Mouse (Mus musculus): ENCODE results near the gene Pdxp.
A peak's percentile ranks its signal among the peaks of the same experiment; 100 is the strongest.

The Pdxp gene

DNA sequence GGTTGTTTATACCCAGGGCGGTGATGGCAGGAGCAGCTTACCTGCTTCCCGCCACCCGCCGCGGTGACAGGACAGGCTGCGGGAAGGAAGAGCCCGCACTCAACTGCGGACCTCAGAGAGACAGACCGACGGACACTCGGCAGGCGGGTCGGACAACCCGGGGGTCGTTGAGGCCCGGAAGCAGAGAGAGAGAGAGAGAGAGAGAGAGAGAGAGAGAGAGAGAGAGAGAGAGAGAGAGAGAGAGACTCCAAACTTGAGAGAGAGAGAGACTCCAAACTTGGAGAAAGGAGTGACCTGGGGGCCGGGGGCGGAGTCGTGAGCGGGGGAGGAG is 14.3 kb upstream of the Pdxp start, which contains the start of gene Gm49510:
Gene Gm49510, plus strand, starts transcription at position 259 of the 331 bp plus-strand sequence.
- DNase-seq (ENCODE audit: low read depth, low spot score): no peak

DNA sequence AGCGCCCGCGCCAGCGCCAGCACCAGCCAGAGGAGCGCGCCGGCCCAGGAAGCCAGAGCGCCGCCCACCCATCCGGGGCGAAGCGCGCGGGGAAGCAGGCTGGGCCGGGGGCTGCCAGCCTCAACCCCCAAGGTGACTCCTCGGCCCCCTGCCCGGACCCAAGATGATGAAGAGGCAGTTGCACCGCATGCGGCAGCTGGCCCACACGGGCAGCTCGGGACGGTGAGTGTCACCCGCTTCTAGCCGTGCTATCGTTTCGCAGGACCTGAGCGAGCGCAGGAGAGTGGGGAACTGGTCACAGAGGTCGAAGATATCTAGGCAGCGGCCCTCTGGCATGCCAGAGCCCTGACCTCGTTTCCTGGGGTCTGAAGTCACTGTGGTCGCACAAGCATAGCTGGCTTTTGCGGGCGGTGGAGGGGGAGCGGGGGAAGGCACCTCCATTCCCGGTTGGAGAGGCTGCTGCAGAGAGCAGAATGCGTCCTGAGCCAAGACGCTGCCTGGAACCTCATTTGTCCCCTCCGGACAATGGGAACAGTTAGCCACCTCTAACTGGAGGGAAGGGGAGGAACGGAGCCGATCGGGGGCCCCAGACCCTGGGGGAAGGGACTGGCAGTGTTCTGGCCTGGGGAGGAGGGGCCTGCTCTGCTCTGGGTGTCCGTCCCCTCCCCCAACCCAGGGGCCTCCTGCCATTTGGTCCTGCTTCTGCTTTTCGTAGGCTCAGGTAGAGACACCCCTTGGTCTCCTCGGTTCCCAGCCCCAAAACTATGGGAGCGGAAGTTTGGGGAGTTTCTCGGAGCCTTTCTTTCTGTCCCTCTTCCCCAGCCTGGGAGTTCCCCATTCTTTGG is 13.8 kb upstream of the Pdxp start, which contains the start of gene Sh3bp1:
Gene Sh3bp1, plus strand, starts transcription at position 29 of the 845 bp plus-strand sequence.
- no peak for DNase-seq (ENCODE audit: low read depth, low spot score)

DNA sequence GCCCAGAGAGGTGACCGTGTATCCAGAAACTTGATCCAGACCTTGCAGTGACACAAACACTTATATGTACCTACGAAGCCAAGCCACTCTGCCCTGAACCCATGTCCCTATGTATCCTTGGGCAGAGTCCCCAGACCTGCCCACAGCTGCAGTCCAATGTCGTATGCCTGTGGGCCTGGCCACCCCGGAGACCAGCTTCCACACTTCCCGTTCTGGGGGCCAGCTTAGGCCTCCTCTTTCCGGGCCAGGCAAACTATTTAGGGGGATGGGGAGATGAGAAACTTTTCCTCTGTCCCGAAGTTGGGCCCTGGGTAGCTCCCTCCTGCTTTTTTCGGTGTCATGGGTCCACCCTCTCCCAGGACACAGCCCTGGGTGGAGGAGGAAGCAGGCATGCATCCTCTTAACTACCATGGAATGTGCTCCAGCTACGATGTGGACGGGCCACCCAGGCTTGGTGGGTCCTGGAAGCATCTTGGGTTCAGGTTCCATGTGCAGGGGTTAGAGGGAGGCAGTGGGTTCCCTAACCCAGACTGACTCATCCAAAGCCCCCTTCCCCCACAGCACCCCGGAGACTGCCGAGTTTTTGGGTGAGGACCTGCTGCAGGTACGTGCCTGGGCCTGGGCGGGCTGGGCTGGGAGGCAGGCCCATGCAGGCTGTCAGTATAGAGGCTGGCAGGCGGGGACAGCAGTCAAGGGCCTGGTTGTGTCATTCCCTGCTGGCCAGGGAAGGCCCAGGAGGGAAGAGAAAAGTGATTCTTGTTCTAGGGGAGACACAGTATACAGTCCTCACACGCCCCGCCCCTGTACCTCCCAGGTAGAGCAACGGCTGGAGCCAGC is 12.9 kb upstream of the Pdxp start:
- DNase-seq (ENCODE audit: low read depth, low spot score): no peak

DNA sequence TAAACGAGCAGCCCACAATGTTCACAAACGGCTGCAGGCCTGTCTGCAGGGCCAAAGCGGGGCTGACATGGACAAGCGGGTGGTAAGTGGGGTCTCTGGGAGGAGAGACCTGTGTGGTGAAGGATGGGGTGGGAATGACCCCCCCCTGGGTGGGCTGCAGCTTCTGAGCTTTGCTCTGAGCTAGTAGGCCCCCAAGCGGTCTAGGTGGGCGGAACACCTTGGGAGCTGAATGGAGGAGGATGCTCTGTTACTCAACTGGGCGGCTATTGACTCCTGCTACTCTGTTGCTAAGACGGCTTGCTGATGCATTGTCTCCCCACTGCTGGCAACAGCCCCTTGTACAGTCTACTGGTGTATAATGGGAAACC is 12.3 kb upstream of the Pdxp start:
- DNase-seq (ENCODE audit: low read depth, low spot score): no peak

DNA sequence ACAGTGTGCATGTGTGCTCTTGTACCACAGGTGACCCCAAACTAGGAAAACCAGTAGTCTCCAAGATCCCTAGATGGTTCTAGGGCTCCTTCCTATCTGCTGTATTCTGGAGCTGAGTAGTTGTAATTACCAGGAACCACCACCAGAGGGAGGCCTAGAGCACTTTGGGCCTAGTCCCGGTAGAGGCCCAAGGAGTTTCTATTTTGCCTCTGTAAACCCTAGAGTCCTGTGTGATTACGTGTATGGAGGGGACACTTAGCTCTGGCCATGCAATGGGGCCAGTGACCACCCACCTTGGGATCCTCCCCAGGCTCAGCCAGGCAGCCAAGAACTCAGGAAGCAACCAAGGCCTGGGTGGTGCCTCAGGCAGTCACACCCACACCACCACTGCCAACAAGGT is 10.5 kb upstream of the Pdxp start:
- peak; percentile 58 for DNase-seq (ENCODE audit: low read depth, low spot score)

DNA sequence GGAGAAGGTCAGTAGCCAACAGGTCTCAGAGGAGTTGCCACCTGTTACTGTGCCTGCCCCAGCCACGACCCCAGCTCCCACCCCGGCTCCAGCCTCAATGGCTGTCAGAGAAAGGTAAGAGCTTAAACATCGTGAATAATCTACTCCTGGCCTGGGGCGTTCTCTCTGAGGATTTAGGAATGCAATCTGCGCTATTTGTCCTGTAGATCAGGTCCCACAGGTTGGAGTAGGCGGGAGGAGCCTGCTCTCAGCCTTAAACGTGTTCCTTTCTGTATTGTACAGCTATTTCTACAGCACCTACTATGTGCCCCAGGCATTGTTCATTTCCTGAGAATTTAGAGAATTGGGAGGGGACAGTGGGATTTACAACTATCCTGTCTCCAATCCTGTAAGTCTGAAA is 5.3 kb upstream of the Pdxp start:
- DNase-seq (ENCODE audit: low read depth, low spot score): no peak

DNA sequence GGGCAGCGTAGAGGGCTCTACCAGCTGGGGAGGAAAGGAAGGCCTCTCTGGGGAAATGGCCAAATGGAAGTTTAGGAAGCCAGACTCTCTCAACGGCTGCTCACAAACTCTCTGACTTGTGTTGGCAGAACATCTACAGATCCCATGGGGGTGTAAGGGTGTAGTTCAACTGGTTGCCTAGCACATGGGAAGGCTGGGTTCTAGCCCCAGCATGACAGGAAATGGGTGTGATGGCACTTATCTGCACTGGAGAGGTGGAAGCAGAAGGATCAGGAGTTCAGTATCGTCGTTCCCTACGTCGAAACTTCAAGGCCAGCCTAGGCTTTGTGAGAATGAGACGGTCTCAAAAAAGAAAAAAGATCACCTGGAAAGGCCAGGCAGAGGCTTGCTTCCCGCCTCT is 4.7 kb upstream of the Pdxp start:
- DNase-seq (ENCODE audit: low read depth, low spot score): no peak

DNA sequence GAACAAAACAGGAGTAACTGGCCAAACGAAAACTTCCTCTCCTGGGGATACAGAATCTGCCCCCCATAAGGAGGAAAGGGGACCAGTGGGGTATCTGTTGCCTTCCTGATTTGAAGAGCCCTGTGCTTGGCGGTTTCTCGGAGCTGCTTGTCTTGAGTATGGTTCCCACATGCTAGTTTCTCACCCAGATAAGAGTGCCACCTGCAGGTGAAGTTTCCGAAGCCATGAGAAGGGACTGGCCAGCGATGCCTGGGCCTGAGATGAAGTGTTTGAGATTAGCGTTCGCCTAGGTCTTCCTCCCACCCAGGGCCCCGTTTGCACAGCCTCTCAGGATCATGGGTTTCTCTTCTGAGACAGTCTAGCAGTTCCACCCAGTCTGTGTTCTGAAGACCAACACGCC is 1.7 kb upstream of the Pdxp start:
- no peak for DNase-seq (ENCODE audit: low read depth, low spot score)

DNA sequence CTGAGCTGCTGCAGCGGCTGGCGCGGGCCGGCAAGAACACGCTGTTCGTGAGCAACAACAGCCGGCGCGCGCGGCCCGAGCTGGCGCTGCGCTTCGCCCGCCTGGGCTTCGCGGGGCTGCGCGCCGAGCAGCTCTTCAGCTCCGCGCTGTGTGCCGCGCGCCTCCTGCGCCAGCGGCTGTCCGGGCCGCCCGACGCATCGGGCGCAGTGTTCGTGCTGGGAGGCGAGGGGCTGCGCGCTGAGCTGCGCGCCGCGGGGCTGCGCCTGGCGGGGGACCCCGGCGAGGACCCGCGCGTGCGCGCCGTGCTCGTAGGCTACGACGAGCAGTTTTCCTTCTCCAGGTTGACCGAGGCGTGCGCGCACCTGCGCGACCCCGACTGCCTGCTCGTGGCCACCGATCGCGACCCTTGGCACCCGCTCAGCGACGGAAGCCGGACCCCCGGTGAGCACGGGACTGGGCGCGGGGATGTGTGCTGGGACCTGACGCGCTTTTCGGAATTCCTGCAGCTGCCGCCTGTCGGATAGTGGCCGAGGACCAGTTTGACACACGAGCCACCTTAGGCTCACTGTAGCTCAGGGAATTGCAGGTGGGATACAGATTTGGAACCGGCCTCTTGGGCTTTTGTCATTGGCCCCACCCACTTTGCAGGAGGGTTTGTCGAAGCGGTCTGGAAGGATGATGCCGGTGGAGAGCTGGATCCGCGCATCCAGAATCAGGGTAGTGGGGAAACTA is 538 bp downstream of the Pdxp start:
- no peak for DNase-seq (ENCODE audit: low read depth, low spot score)

DNA sequence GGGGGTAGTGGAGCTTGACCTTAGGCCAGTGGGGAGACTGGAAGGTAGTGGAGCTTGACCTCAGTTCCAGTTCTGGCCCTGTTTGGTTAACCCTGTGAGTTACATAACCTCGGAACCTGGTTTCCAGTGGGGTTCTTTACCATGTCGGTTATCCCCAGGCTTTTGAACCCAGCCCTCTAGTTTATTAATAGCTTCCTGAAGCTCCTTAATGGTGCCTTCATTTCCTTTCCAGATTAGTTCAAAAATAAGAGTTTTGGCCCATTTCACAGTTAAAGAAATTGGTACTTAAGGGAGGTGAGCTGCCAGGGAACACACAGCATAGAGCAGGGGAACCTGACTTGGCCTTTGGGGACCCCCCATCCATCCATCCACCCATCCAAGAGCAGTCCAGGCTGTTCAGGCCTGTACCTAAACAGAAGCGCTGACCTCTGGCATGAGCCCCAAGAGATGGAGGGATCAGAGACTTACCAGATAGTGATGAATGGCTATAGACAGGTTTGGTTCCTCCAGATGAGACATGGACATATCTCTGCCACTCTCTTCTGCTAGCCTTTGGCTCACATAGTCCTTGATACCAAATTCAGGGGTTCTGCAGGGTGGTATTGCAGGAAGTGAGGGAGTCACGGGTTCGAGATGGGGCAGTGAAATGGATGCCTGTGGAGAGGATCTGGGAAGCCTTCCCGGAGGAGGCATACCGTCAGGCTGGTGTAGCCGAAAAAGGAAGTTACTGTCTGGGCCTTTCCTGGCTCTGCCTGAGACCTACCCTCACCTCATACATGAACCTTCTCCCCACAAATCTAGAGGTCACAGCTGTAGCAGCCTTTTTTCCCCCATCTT is 1.3 kb downstream of the Pdxp start:
- DNase-seq (ENCODE audit: low read depth, low spot score): no peak

DNA sequence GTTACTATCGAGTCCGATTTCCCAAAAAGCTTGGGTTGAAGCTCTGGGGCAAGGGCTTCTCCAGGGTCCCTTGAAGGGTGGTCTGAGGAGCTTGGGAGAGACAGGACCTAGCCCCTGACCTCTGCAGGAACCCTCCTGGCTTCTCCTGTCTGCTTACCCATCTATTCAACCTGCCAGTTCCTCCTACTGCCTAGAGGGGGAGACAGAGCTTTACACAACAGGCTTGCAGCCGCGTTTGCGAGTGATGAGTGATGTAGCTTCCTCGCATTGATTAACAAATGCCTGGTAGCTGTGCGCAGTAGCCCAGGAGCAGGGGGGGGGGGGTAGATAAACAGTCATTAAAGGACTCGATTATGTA is 1.9 kb downstream of the Pdxp start:
- DNase-seq (ENCODE audit: low read depth, low spot score): peak; percentile 54

DNA sequence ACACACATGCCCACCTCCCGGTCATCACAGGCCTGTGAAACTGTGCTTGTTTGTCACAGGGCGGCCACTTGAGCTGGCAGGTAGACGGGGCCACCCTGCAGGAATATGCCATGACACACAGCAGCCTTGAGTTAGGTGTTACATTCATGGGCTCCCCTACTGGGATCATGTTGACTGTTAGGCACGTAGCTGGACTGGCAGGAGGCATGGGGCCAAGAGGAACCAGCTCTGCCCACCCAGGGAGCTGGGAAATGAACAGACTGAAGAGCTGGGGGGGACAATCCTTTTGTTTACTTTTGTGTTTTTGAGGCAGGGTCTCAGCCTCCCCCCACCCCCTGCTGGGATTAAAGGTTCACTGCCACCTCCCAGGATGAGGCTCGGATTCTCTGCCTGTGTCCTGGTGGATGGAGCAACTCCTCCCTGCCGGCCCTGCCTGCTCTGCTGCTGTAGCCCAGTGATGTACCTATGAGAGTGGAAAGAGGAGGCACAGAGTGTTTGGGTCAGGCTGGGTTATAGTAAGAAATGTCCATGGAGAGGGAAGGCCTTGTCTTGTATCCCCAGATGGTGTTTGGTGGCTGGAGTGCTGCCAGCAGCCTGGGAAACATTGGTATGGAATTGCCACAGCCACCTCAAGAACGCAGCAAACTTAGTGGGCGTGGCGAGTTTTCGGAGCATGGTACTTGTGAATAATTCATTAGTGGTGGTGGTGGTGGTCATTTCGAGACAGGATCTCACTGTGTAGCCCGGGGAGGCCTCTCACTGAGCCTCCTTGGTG is 2.5 kb downstream of the Pdxp start:
- no peak for DNase-seq (ENCODE audit: low read depth, low spot score)

DNA sequence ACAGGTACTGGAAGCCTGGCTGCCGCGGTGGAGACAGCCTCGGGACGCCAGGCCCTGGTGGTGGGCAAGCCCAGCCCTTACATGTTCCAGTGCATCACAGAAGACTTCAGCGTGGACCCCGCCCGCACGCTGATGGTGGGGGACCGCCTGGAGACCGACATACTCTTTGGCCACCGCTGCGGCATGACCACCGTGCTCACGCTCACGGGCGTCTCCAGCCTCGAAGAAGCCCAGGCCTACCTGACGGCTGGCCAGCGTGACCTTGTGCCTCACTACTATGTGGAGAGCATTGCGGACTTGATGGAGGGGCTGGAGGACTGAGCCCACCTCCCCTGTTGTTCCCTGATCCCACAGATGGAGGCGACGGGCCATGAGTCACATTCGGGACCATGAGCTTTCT is 4.4 kb downstream of the Pdxp start:
- DNase-seq (ENCODE audit: low read depth, low spot score): no peak

DNA sequence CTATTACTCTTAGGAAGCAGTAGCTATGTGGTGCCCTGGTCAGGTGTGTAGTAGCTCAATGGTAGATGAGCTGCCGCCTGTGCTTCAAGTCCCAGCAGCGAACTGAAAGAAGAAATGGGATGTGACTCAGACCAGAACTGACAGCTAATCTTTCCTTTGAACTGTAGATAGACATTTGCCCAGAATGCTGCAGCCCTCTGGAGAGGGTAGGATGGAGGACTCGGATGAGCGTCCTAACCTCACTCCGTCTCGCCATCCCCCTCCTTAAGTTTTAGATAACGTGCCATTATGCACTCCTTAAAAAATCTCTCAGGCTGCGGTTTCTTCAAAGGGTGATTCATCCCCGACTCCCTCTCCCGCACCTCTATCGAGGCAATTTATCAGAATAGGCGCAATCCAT is 6.2 kb downstream of the Pdxp start:
- no peak for DNase-seq (ENCODE audit: low read depth, low spot score)

DNA sequence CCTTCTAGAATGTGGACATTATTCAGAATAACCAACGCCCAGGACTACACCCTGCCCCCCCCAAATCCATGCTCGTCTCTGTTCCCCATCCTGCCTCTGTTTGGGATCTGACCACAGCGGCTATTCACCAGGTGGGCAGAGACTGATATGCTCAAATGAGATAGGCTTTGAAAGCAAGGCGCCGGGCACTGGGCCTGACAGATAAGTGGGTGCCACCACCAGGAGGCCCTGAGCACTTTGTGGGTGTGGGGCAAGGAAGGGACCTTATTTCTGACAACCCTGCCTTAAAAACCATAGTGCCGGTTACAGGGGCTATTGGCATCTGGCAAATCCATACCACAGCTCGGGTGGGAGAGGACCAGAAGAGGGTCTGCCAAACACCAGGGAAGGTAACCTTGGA is 9.0 kb downstream of the Pdxp start:
- no peak for DNase-seq (ENCODE audit: low read depth, low spot score)

DNA sequence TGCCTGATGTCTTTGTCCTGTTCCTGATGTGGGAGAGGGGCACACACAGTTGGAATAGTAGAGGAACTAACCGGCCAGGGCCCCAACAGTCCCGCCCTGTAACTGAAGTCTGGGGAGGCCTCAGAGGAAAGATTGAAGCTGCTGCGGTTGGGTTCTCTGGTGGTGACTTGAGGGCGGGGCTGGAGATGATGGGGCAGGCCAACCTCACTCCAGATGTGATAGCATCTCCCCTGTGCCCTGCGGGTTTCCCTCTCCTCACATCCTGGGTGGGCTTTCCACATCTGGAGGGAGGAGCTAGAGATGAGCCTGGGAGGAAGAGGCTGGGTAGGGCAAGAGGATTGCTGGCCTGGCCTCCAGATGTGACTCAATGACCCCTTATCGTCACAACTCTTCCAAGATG is 9.9 kb downstream of the Pdxp start:
- DNase-seq (ENCODE audit: low read depth, low spot score): no peak

DNA sequence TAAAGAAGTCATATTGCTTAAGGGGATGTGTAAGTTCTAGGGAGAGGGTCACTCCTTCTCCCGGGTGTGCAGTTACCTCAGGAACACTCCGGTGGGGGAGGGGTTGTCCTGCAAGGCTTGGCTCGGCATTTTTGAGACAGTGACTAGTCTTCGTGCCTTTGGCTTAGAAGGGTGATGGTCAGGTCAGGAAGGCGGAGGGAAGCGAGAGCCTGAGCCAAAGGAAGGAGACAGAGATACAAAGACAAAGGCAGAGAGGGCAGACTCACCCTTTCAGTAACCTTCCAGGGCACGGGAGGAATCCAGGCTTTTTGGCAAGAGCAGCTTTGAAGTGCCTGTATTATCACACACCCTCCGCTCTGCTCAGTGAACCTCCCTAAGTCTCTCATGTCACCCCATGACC is 11.4 kb downstream of the Pdxp start:
- no peak for DNase-seq (ENCODE audit: low read depth, low spot score)

DNA sequence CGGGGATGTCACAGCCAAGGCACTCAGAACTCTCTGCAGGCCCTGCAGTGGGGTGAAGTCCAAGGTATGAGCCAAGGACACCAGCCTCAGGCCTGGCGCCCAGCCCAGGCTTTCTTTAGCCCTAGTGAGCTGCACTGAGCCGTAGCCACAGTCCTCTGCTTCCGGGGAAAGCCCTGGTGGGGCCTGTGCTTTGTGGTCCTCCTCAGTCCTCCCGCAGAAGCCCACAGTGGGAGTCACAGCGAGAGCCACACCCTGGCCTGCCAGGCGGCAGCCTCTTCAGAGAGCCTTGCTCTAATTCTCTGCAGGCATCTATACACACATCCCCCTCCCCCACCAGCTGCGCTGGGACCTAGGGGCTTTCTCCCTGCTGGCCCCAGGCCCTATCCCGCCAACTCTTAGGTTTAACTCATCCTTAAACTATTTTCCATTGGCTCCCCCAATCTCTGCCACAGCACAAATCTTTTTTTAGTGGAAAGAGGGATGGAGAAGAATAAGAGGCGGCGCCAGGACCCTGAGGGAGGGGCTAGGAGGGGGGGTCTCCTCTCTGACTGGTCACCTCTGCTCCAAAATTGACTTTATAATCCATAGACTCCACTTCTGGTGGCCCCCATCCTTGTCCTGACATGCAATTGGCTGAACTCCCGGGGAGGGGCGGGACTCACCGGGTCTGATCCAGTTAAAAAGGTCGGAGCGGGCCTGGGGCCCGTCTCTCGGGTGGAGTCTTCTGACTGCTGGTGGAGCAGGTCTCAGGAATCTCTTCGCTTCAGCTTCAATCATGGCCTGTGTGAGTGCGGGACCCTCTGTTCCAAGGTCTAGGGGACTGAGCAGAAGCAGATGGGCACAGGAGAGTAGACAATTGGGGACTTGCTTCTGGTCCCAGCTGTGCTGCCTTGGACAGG is 12.6 kb downstream of the Pdxp start, which contains the start of gene Lgals1:
Gene Lgals1, plus strand, starts transcription at position 705 of the 899 bp plus-strand sequence.
- DNase-seq (ENCODE audit: low read depth, low spot score): no peak

DNA sequence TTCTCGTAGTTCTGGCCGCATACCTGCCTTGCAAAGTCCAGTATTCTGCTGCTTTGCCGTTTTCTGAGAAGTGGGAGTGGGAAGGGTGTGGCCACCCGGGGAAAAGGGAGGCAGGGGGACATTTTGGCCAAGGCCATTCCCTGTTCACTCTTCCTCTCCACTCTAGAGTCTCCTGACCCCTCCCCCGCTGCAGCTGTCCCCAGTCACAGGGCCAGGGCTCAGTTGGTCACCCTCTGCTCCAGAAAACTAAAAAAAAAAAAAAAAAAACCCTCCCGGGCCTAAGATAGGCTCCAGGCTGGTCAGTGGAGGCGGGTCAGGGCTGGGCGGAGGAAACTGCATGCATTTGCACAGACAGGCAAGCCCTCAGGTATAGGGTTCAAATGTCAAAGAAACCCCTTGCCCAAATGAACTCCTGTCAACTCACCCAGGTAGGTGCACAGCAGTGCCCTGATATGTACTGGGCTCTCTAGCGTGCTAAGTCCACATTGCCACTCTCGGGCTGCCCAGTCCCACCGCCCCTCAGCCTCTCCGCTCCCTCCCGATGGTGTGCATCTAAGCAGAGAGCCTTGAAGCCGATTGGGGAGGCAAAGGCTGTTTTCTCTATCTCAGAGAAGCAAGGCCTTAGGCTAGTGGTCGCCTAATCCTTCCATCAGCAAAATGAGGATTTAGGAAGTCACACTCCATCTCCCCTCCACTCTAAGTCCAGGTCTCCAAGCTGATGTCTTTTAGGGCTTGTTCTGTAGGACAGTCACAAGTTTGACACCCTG is 13.5 kb downstream of the Pdxp start:
- DNase-seq (ENCODE audit: low read depth, low spot score): no peak

All from retina, adult 2 months (tissue).